Mouse (Mus musculus): Measurements from ENCODE around the gene Wdfy2.

Gene Wdfy2

DNA sequence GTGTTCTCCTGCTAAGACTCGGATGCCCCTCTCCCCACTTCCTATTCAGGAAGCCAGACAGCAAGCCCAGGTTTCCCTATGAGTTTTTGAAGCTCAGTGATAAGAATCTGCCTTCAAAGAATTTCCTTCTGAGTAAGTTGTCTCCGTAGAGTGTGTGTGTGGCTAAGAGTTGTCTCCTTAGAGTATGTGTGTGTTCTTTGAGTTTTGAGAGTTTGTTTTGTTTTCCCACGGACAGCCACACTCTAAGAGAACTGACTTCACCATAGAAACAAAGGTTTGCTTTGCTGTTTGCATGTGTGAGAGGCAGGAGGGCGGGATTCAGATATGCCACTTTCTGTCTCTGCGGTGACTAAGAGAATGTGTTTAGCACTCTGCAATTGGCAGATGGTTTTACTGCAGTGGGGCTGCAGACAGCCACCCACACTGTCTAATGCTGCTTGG, 90.6 kb downstream of the Wdfy2 start:
- DNase-seq (ENCODE audit: low spot score in 2 of 2): no peak

- DNase-seq (ENCODE audit: low spot score in 2 of 2): no peak
Measured at GRCm38 (mm10) chr14:62935361-62935760, 97.9 kb downstream of the Wdfy2 start.

DNA sequence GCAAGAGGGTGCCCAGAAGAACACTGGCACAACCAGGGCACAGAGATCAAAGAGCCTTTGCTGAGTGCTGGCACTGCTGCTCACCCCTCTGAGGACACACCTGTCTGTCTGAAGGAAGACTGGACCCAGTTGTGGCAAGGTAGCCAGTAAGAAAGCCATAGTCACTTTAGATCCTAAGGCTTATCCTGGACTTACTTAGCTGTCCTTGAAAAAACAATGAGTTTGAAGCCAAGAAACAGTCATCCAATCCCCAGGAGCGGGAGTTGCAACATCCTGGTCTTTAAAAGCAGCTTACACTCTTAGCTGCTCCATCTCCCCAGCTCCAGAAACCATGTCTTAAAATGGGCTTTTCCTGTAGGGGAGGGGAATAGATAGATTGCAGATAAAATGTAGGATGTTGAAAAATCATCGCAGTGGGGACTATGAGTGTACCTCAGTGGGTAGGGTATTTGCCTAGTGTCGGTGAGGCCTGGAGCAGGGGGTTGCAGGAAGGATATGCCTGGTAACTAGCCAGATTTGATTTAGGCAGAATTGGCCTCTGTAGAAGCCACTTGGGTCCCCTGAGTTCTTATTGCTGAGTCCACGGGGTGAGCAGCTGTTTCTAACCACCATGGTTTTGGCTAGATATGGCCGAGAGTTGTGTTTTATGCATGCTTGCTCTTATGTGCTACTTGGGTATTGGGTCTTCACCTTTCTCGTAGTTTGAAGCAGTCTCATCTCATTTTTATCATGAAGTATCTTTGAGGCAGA, 99.3 kb downstream of the Wdfy2 start:
- DNase-seq (ENCODE audit: low spot score in 2 of 2): peak in 1 of 2 experiments; percentile 44

GRCm38 (mm10) chr14:62937675-62938074, 100.2 kb downstream of the Wdfy2 start:
- DNase-seq (ENCODE audit: low spot score in 2 of 2): no peak

- no peak for DNase-seq (ENCODE audit: low spot score in 2 of 2)
Measured at GRCm38 (mm10) chr14:62939435-62939834, 102.0 kb downstream of the Wdfy2 start.

- DNase-seq (ENCODE audit: low spot score in 2 of 2): peak; percentile 53 to 75
Measured at GRCm38 (mm10) chr14:62940383-62941074, 103.1 kb downstream of the Wdfy2 start.

- DNase-seq (ENCODE audit: low spot score in 2 of 2): no peak
Measured at GRCm38 (mm10) chr14:62946794-62947193, 109.3 kb downstream of the Wdfy2 start.

GRCm38 (mm10) chr14:62956091-62956490, 118.6 kb downstream of the Wdfy2 start:
- DNase-seq (ENCODE audit: low spot score in 2 of 2): no peak

- no peak for DNase-seq (ENCODE audit: low spot score in 2 of 2)
Measured at GRCm38 (mm10) chr14:62963632-62964031, 126.2 kb downstream of the Wdfy2 start.

GRCm38 (mm10) chr14:62965342-62965741, 127.9 kb downstream of the Wdfy2 start:
- no peak for DNase-seq (ENCODE audit: low spot score in 2 of 2)

DNA sequence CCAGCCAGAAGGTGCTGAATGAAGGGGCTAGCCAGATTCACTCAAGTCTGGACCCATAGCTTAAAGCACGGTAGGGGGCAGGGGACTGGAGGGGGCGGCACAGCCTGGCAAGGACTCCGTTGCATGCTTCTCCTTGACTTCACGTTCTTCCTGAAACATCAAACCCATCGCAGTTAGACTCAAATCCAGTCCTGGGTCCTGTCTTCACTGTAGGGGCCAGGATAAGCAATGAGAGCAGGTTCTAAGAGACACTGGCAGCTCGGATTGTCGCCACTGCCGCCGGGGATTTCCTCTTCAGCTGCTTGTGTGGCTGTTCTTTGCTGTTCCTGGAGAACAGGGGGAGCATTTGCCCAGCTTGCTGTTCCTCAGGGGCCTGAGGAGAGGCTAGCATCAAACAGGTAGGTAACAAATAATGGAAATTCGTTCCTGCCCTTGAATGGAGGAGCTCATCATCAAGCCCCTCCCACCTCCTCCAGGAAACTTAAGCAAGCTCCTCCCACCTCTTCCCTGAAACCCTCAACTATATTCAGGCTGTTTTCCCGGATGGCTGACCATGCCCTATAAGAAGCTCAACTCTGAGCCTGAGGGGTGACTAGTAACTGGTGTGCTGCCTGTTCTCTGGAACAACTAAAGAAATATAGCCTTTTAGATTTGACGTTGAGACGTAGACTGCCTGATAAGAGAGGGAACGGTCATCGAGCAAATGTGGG, 128.5 kb downstream of the Wdfy2 start:
- DNase-seq (ENCODE audit: low spot score in 2 of 2): no peak

GRCm38 (mm10) chr14:62975046-62975445, 137.6 kb downstream of the Wdfy2 start:
- DNase-seq (ENCODE audit: low spot score in 2 of 2): peak; percentile 26 to 65

- DNase-seq (ENCODE audit: low spot score in 2 of 2): no peak
Measured at GRCm38 (mm10) chr14:62979815-62980214, 142.3 kb downstream of the Wdfy2 start.

GRCm38 (mm10) chr14:62984410-62984809, 146.9 kb downstream of the Wdfy2 start, which contains the start of gene Defb48:
TSS of gene Defb48 (minus strand) at chr14:62984510.
- DNase-seq (ENCODE audit: low spot score in 2 of 2): no peak

DNA sequence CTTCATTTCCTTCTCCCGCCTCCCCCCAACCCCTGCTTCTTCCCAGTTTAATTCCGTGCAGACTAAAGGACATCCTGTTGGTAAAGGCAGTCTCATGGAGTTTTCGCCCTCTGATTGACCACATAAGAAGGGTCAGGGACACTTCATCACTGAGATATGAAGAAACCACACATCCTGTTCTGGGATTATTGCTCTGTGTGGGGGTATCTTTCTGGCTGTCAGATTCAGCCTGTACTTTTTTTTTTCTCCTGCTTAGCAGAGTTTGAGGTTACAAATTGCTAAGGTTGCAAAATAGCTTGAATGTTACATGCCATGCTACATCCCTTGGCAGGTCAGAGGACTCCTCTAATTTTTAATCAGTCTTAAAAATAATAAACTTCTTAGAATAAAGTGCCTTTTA, 153.8 kb downstream of the Wdfy2 start:
- DNase-seq (ENCODE audit: low spot score in 2 of 2): no peak

DNA sequence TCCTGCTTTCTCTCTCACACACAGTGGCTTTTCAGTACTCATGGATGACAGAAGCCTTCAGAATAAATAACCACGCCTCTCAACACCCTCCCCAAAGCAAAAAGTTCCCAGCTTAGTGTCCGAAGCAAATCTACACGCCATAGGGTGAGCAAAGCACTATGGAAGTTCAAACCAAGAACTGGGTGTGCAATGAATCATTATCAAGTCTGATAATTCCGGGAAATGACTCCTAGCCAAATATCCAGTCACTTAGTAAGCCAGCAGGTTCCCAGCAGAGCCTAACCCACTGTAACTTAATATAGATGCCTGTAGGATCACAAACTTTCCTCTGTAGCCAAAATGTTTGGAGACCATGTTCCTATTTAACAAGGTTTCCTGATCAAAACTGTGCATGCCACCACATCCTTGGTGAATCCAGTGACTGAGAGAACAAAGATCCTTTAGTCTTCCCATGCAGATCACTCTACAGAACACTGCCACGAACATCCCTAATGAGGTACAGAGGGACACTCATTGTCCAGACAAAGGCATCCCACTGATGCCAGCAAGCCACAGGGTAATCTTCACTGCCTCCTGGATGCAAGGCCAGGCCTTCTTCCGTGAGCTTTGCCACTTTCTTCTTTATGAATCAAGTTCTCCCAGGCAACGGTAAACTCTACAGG, 154.5 kb downstream of the Wdfy2 start:
- DNase-seq (ENCODE audit: low spot score in 2 of 2): no peak

- DNase-seq (ENCODE audit: low spot score in 2 of 2): no peak
Measured at GRCm38 (mm10) chr14:62997777-62998176, 160.3 kb downstream of the Wdfy2 start, which contains the start of gene Defb47. TSS of gene Defb47 (plus strand) at chr14:62998077.

- no peak for DNase-seq (ENCODE audit: low spot score in 2 of 2)
Measured at GRCm38 (mm10) chr14:62998977-62999376, 161.5 kb downstream of the Wdfy2 start.

DNA sequence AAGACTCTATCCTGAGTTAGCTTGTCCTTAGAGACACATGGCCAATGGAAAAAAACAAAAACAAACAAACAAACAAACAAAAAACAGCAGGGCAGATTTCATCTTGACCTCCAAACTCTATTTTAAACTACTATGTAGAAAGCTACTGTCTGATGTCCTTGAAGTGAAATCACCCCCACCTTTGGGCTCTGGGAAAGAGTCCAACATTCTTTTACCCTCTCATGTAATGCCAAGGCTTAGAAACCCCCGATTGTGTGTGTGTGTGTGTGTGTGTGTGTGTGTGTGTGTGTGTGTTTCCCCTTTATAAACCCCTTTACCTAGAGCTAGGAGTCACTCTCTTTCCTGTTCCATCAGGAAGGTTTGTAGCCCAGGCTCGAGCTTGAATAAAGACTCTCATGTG, 165.1 kb downstream of the Wdfy2 start:
- no peak for DNase-seq (ENCODE audit: low spot score in 2 of 2)
